Mouse (Mus musculus): Measurements from ENCODE around the gene Rab4a. TPM values are rescaled to one million over a fixed set of nuclear protein-coding genes. Genes with fewer than 3 reads are reported as not detected.

Gene Rab4a
- total and polyA plus RNA-seq, 3 experiments, result 22.2 to 44.6 TPM; not detected in 1

- TF ChIP-seq KAT2A (conservative IDR thresholded peaks at IDR 0.05; ENCODE audit: low read depth, low read length) (no peak), POLR2AphosphoS2 (IDR thresholded peaks at IDR 0.05; ENCODE audit: low read length) (no peak), HCFC1 (IDR thresholded peaks at IDR 0.05; ENCODE audit: low read depth, low read length) (no peak), UBTF (IDR thresholded peaks at IDR 0.05; ENCODE audit: borderline replicate concordance, insufficient read depth, low read depth, low read length) (no peak), BHLHE40 (IDR thresholded peaks at IDR 0.05; ENCODE audit: borderline replicate concordance, low read depth, low read length) (no peak), CHD2 (IDR thresholded peaks at IDR 0.05; ENCODE audit: low read length) (no peak), USF2 (IDR thresholded peaks at IDR 0.05; ENCODE audit: borderline replicate concordance in 1 of 2, insufficient read depth in 1 of 2, low read depth in 1 of 2, low read length in 2 of 2) (no peak)
- Histone ChIP-seq H3K27ac (ENCODE audit: control insufficient read depth, low read depth, low read length) (no peak overlapping the region), H3K36me3 (ENCODE audit: control insufficient read depth in 1 of 2, insufficient read depth in 2 of 2, low read length in 2 of 2) (peaks cover 0 to 8% of the 10 kb centered on the region in 2 experiments; a peak in 2 of 4 replicates), H3K9ac (ENCODE audit: control insufficient read depth, low read depth, low read length, poor library complexity, severe bottlenecking) (no peak overlapping the region), H3K79me2 (ENCODE audit: control insufficient read depth, insufficient read depth, low read length, poor library complexity) (peaks cover 2% of the 10 kb centered on the region; the same call in 1 of the 2 replicates), H3K4me3 (ENCODE audit: control insufficient read depth in 1 of 2, insufficient read depth in 1 of 2, low read depth in 2 of 2, low read length in 2 of 2) (no peak overlapping the region), H3K9me3 (replicated peaks; ENCODE audit: insufficient read depth, low read length) (no peaks in the 10 kb centered on the region), H3K4me1 (ENCODE audit: control insufficient read depth in 1 of 2, insufficient read depth in 2 of 2, low read length in 2 of 2) (peaks cover 5 to 8% of the 10 kb centered on the region in 2 experiments), H3K27me3 (ENCODE audit: control insufficient read depth in 1 of 2, insufficient read depth in 2 of 2, low read length in 2 of 2) (no peaks in the 10 kb centered on the region)
- DNase-seq (ENCODE audit: low read depth, low spot score), result no peak
Measured at GRCm38 (mm10) chr8:123791845-123792225, 13.9 kb upstream of the Rab4a start.

- H3K9me3 ChIP-seq (replicated peaks; ENCODE audit: insufficient read depth, low read length), result no peaks in the 10 kb centered on the region
- no peaks in the 10 kb centered on the region for H3K79me2 ChIP-seq (ENCODE audit: control insufficient read depth, insufficient read depth, low read length, poor library complexity)
- H3K4me1 ChIP-seq (ENCODE audit: control insufficient read depth in 1 of 2, insufficient read depth in 2 of 2, low read length in 2 of 2), result peaks cover 18 to 22% of the 10 kb centered on the region in 2 experiments
- no peak overlapping the region for H3K9ac ChIP-seq (ENCODE audit: control insufficient read depth, low read depth, low read length, poor library complexity, severe bottlenecking)
- no peak for DNase-seq (ENCODE audit: low read depth, low spot score)
- peaks cover 0 to 22% of the 10 kb centered on the region in 2 experiments; a peak in 2 of 4 replicates for H3K36me3 ChIP-seq (ENCODE audit: control insufficient read depth in 1 of 2, insufficient read depth in 2 of 2, low read length in 2 of 2)
- no peak overlapping the region for H3K27ac ChIP-seq (ENCODE audit: control insufficient read depth, low read depth, low read length)
- H3K4me3 ChIP-seq (ENCODE audit: control insufficient read depth in 1 of 2, insufficient read depth in 1 of 2, low read depth in 2 of 2, low read length in 2 of 2), result no peak overlapping the region
- H3K27me3 ChIP-seq (ENCODE audit: control insufficient read depth in 1 of 2, insufficient read depth in 2 of 2, low read length in 2 of 2), result no peaks in the 10 kb centered on the region
- TF ChIP-seq SIN3A (IDR thresholded peaks at IDR 0.05; ENCODE audit: low read length) (no peak), MYC (IDR thresholded peaks at IDR 0.05; ENCODE audit: low read depth, low read length) (no peak), CHD2 (IDR thresholded peaks at IDR 0.05; ENCODE audit: low read length) (no peak), MEF2A (IDR thresholded peaks at IDR 0.05; ENCODE audit: extremely low read depth, insufficient replicate concordance, low read depth, low read length, poor library complexity, severe bottlenecking) (no peak), MYB (IDR thresholded peaks at IDR 0.05; ENCODE audit: low read depth, low read length) (no peak), USF1 (IDR thresholded peaks at IDR 0.05; ENCODE audit: low read depth, low read length) (no peak), MAZ (IDR thresholded peaks at IDR 0.05; ENCODE audit: low read depth, low read length) (no peak), ETS1 (IDR thresholded peaks at IDR 0.05; ENCODE audit: low read depth, low read length) (no peak), CTCF (IDR thresholded peaks at IDR 0.05 in 2 of 3, conservative IDR thresholded peaks at IDR 0.05 in 1 of 3; ENCODE audit: control insufficient read depth in 1 of 3, insufficient read depth in 1 of 3, low read depth in 2 of 3, low read length in 3 of 3, poor library complexity in 1 of 3, severe bottlenecking in 1 of 3) (no peak), POLR2AphosphoS2 (IDR thresholded peaks at IDR 0.05; ENCODE audit: low read length) (no peak), ZKSCAN1 (IDR thresholded peaks at IDR 0.05; ENCODE audit: low read depth, low read length) (no peak), TAL1 (IDR thresholded peaks at IDR 0.05; ENCODE audit: low read length) (no peak), SMC3 (IDR thresholded peaks at IDR 0.05; ENCODE audit: low read depth, low read length) (no peak), JUND (IDR thresholded peaks at IDR 0.05; ENCODE audit: low read depth, low read length) (no peak), HCFC1 (IDR thresholded peaks at IDR 0.05; ENCODE audit: low read depth, low read length) (no peak), UBTF (IDR thresholded peaks at IDR 0.05; ENCODE audit: borderline replicate concordance, insufficient read depth, low read depth, low read length) (no peak)
Measured at GRCm38 (mm10) chr8:123793900-123794299, 11.9 kb upstream of the Rab4a start.
